Mouse (Mus musculus) adrenal gland, adult 8-10 months (tissue): ENCODE results near the gene Slc17a5. TPM values are rescaled to one million over a fixed set of nuclear protein-coding genes. Genes with fewer than 3 reads are reported as not detected.
"Not testable (repeated sequence)": the region's sequence is repeated elsewhere in the genome, so short reads cannot be mapped to it uniquely, and the experiment has no call there.

ENCODE experiments used
- DNase-seq: peaks from one replicate; pipeline ENCODE4 v3.0.0; 2022
- total RNA-seq, 4 experiments: library from RNA; stranded (reverse); gene quantifications; 2 replicates each; pipeline ENCODE4 v1.2.4; 2022

The Slc17a5 gene
- total RNA-seq, 4 experiments from 2014 or later = 11.1 to 13.3 (median 12.8) TPM

DNA sequence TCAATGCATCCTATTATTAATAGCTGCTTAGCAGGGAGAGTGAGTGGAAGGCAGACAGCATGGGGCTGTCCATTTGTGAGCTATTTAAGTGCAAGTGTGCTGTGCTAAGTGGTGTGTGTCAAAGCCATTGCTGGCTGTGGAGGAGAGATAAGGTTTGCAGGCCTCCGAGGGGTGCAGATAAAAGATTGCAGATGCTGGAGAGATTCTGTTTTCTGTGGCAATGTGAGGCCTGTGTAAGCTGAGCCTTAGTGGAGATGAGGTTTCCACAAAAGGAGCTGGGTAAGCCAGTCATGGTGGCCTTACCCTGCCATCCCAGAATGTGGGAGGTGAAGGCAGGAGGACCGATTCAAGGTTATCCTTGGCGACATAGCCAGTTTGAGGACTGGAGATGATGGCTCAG, 71.7 kb downstream of the Slc17a5 start:
- no peak for DNase-seq

DNA sequence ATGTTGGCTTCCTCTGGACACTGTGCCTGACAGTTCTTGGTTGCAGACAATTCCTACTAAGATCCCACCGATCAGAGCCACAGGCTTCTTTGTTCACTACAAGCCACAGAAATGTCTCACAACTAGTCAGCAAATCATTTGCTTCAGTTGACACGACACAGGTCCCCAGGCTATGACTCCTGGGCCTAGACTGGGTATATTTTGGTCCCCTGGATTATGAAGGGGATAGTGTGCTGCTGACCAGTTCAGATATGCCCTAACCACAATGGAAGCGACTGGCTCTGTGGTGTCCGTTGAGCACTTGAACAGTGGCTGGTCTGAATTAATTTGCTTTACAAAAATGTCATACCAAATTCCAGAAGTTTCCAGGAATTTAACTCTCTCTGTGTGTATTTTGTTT, 73.2 kb downstream of the Slc17a5 start:
- DNase-seq = no peak

DNA sequence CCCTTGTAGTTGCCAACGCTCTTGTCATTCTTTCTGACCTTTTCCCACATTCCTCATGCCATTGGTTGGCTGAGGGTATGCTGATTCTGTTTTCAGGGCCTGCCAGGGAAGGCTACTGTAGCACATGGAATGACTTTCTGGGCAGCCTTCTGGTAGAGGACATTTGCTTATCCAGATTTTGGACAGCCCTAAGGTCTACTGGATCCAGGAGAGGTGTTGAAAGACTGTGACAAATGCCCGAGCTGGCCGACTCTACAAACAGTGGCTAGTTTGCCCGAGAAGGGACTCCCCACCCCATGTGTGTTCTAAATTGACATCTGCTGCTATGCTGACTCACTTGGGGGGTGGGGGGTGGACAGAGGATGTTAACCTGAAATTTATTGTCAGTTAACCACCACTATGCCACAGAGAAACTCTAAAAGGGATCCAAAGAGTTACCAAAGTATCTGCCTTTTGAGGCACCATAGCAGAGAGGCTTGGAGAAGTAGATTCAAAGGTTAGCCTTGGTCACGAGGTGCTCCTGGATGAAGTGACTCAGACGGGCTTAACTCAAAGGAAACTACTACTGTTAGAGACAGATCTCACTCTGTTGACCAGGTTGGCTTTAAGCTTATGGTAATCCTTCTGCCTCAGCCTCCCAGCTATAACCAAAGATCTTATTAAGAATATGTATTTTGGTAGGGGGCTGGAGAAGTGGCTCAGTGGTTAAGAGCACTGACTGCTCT, 73.9 kb downstream of the Slc17a5 start:
- peak; percentile 42 for DNase-seq

DNA sequence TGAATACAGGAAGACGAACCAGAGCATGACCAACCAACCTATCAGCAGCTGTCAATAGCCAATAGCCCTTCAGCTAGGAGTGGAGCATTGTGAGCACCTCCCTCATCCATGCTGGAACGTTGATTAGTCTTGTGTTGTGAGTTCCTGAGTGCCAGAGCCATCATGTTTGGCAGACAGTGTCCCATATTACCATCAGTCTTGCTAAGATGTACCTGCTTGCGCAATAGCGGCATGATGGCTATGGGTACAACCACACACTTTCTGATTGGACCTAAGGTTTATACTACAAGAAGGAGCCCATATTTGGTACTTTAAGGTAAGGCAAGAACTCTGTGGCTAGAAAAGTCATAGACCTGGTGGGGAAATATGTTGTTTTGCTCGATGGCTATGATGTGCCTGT, 76.1 kb downstream of the Slc17a5 start:
- DNase-seq = no peak

DNA sequence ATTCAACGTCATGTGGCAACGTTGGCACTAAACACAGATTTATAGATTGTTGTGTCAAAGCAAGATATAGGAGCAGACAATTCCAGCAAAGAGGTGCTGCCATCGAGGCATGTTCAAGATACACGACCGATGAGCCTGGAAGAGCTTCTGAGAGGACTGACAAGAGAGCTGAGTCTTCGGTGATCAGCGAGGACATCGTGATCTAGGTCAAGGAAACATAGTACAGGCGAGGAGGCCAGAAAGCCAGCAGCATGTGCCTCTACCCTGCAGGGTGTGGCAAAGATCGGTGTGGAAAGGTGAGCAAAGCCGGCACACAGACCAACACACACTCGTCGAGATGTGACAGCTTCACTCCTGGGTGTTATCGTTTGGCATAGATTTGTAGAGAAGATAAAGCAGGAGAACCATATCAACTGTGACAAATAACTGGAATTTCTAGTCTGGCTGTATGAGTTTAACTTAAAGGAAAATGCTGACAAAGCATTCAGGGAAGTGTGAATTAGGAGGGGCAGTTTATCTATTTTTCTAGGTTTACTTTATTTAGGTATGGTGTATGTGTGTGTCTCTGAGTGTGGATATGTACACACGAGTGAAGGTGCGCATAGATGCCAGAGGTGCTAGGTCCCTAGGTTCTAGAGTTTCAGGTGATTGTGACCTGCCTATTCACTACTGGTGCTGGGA, 79.6 kb downstream of the Slc17a5 start:
- peak; percentile 51 for DNase-seq

DNA sequence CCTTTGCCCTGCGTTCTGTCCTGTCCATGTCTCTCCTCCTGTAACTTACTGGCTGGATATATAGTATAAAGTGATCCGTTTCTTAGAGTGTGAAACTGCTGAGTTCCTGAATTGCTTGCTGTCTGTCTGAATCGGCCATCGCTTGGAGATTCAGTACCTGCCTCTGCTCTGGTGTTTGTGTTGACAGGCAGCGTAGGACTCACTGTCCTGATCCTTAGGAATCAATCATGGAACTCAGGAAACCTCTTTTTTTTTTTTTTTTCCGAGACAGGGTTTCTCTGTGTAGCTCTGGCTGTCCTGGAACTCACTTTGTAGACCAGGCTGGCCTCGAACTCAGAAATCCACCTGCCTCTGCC, 81.1 kb downstream of the Slc17a5 start:
- no peak for DNase-seq

DNA sequence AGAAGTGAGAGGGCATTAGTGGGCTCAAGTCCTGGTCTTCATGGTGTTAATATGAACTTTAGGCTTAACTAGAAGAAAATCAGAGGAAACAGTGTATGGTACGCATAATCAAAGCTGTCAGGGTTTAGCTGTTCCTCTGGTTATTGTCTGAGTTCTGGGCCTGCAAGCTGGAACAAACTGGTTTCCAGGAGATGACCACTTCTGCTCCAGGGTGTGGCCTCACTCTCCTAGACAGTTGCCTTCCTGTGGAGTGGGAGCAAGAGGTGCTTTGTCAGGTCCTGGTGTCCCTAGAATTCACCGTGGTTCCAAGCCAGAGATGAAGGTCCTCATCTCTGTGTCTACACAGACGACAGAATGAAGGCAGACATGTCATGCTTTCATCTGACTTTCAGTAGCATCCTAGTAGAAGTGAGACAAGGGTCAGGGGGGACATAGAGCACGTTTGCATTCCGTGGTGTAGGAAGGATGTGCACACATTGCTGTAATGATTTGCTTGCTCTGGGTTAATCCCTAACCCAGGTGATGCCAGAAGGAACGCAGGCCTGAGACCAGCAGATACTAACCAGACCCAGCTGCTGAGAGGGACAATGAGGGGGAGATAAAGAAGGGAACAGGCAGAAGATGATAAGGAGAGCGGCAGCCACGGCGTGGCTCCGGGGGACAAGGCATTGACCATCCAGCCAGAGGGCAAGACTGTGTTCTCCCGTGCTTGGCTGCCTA, 81.7 kb downstream of the Slc17a5 start:
- DNase-seq = no peak

DNA sequence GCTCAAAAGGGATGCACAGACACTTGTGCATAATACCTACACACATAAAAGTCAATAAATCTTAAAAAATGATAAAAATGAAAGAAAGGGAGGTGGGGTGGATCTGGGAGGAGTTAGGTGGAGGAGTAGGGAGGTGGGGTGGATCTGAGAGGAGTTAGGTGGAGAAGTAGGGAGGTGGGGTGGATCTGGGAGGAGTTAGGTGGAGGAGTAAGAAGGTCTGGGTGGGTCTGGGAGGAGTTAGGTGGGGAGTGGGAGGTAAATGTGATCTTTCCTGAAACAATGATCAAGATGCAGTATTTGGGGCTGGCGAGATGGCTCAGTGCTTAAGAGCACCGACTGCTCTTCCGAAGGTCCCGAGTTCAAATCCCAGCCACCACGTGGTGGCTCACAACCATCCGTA, 82.6 kb downstream of the Slc17a5 start:
- no peak for DNase-seq

DNA sequence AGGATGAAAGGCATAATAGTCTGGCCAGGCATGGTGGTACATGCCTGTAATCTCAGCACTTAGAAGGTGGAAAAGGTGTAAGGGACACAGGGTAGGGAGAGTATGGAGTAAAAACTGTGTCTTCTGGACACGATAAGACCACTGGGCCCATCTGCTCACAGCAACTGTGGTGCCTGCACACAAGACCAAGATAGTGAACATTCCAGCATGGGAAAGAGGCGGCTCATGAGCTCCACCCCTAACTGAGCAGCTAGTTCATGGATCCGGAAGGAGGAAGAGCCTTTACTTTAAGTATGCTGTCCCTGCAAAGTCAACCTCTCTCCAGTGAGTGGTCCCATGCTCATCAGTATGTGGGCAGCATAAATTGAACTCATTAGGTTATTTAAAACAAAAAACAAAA, 83.2 kb downstream of the Slc17a5 start:
- no peak for DNase-seq

DNA sequence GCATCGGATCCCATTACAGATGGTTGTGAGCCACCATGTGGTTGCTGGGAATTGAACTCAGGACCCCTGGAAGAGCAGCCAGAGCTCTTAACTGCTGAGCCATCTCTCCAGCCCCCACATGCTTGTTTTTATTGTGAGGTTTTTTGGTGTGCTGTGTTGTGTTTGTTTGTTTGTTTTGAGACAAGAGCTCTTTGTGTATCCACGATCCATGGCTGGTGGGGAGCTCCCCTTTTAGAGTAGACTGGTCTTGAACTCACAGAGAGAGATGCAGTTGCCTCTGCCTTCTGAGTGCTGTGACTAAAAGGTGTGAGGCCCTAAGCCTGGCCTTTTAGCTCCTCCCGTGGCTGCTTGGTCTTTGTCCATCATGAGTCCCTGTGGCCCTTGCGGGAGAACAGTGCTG, 83.7 kb downstream of the Slc17a5 start:
- no peak for DNase-seq

DNA sequence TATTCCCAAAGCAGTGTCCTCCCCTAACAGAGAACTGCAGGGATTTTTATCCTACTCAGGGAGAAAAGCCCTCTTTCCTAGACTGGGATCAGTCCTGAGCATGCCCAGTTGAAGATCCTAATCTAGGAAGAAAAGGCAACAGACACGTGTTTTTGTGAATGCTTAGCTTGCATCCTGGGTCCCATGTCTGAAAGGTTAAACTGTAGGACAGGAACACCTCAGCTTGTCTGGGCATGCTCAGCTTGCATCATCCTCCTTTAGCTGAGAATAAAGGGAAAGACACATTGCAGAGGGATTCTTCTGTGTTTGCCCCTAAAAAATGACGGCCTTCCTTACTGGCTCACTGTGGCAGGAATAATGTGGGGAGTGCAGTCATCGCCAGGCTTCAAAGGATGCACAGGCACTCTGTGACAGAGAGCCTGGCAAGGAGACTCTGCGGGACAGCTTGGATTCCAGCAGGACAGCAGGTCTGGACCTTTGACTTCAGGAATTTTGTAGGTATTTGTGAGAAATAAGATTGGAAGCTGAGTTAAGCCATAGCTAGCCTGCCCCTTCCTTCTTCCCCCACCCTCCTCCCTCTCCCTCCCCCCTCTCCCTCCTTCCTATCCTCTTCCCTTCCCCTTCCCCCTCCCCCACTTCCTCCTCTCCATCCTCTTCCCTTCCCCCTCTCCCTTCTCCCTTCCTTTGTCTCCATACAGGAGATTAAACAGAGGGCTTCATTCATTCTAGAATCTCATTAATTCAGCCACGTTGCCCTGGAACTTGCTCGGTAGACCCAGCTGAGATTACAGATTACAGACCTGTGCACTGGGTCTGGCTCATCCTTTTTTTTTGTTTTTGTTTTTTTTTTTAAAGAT, 84.4 kb downstream of the Slc17a5 start:
- no peak for DNase-seq

DNA sequence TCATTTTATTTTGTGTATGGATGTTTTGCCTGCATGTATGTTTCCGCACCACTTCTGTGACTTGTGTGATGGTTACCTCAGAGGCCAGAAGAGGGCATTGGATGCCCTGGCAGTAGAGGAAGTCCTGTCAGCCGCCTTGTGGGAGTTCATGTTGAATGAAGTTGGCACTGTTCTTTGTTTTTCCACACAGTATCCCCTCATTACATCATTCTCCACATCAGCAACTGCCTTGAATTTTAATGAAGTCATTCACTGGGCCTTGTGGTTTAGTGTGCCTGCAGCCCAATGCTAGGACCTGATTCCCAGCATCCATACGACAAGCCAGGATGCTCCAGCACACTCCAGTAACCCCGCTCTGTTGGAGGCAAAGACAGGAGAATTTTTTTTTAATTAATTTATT, 86.6 kb downstream of the Slc17a5 start:
- DNase-seq = no peak

DNA sequence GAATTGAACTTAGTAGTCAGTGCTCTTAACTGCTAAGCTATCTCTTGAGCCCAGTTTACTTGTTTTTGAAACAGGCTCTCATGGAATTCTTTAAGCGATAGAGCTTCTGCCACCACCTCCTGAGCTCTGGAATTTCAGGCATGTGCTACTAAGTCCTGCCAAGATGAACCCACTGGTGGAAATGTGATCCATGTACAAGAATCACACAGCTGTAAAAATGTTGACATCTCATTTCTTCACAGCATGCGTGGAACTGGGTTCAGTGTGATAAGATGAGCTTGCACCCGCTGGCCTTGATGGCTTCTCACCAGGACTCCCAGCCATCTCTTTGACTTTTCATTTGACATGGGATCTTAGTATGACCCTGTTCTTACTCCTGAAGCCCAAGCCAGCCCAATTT, 87.5 kb downstream of the Slc17a5 start:
- no peak for DNase-seq

DNA sequence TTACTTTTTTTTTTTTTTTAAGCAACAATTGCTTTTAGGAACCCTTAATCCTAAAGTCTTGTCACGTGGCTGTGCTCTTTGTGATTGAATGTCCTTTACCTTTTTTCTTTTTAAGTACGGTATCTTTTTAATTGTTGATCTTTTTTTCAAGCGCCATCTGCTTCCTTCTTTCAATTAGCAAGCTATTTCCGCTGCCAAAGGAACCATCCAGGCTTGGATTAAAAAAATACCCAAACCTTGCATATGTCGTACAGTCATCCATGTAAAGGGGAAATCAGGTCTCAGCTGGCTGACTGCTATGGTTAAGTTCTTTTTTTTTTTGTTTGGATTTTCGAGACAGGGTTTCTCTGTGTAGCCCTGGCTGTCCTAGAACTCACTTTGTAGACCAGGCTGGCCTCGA, 94.7 kb downstream of the Slc17a5 start:
- DNase-seq = no peak

DNA sequence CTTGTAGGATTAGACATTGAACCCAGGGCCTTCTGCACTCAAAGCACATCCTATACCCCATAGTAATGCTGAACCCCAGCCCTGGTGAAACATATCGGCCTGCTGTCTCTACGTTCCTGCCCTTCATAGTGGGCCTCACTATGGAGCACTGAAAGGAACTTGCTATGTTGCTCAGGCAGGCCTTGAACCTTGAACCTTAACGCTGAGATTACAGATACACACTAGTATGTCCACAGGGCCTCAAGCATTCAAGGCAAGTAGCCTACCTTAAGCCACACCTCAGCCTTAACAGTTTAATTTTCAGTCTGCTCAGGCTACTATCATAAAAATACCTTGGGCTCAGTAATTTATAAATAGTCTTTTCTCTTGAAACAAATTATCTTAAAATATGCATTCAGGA, 95.6 kb downstream of the Slc17a5 start:
- no peak for DNase-seq

DNA sequence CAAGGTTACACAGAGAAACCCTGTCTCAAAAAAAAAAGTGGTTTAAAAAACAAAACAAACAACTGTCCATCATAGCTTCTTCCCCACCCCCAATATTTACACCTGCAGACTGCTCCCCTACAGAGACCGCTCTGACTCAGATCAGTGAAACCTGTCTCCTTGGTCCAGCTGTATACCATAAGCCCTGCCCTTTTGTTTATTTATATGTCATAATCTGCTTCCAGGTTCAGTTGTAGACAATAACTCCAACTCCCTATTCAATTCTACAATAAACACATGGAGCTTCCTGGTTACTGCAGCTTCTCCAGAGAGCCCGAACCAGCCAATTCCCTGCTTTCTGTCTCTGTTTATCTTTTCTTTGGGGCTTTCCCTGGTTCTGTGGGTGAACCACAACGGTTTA, 96.7 kb downstream of the Slc17a5 start:
- no peak for DNase-seq

DNA sequence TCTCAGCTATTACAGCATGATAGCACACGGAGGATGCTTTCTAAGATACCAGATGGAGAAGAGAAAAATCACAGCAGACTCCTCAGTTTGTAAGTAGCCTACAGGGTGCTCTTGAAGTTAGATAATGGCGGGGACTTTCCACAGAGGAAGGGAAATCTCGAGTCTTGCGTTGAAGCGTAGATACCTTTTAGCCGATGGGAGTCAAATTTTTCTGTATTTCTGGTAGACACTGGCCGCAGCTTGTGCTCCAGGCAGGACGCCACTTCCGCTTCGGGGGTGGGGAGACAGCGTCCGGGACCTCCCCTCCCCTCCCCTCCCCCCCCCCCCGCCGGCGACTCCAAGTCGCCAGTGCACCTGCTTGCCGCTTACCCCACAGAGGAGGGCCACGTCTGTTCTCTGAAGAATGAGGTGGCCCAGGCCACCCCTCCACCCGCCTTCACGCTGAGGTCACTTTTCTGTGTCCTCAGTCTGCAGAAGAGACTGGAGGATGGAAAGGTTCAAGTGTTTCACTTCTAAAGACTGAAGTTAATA, 98.9 kb downstream of the Slc17a5 start, which contains the start of gene Eef1a1:
TSS of gene Eef1a1 (minus strand) at position 262 of the 531 bp plus-strand sequence.
- peak; percentile 41 for DNase-seq

DNA sequence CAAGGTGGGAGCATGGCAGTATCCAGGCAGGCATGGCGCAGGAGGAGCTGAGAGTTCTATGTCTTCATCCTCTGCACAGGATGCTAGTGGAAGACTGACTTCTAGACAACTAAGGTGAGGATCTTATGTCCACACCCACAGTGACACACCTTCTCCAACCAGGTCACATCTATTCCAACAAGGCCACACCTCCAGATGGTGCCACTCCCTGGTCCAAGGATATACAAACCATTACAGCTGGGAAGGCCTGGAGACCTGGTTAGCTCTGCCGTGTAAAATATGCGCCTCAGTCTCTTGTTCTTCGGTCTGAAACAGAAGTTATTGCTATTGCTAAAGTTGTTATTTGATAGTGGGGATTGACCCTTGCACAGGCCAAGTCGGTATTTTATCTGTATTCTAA, 99.8 kb downstream of the Slc17a5 start:
- DNase-seq = not testable (repeated sequence)
